Mouse (Mus musculus) kidney, embryonic 14.5 days (tissue): ENCODE data around the gene Rcl1. TPM values are rescaled to one million over a fixed set of nuclear protein-coding genes. Genes with fewer than 3 reads are reported as not detected.

Experiments
- ATAC-seq: fragments of 200-750 bp; cut with Nextera tagmentation; 2 replicates; pipeline ENCODE4 v1.8.0; 2017; ENCODE audit warnings: moderate number of reproducible peaks, mild to moderate bottlenecking, moderate TSS enrichment, moderate library complexity; ENCODE audit not compliant: low FRiP score, low TSS enrichment
- H3K27ac ChIP-seq: fragments of 300-500 bp; sonication (generic); 2 replicates; pipeline ENCODE4 v1.5.1; 2014; ENCODE audit warnings: low read depth, mild to moderate bottlenecking, low read length, moderate library complexity, mixed read lengths
- H3K27me3 ChIP-seq: fragments of 300-500 bp; sonication (generic); 2 replicates; pipeline ENCODE4 v1.6.1; 2014; ENCODE audit warnings: mild to moderate bottlenecking, low read length; ENCODE audit not compliant: control insufficient read depth, insufficient read depth
- H3K36me3 ChIP-seq: fragments of 300-500 bp; sonication (generic); 2 replicates; pipeline ENCODE4 v1.6.1; 2014; ENCODE audit warnings: low read length, mixed read lengths; ENCODE audit not compliant: control insufficient read depth, insufficient read depth
- H3K4me1 ChIP-seq: fragments of 300-500 bp; sonication (generic); 2 replicates; pipeline ENCODE4 v1.6.1; 2014; ENCODE audit warnings: low read length, mixed read lengths; ENCODE audit not compliant: control insufficient read depth, insufficient read depth
- H3K4me2 ChIP-seq: fragments of 300-500 bp; sonication (generic); replicated peaks from 2 replicates; pipeline ENCODE4 v1.6.1; 2014; ENCODE audit warnings: low read depth, mild to moderate bottlenecking, low read length
- H3K4me3 ChIP-seq: fragments of 300-500 bp; sonication (generic); 2 replicates; pipeline ENCODE4 v1.5.1; 2014; ENCODE audit warnings: mild to moderate bottlenecking, low read length
- H3K9ac ChIP-seq: fragments of 300-500 bp; sonication (generic); 2 replicates; pipeline ENCODE4 v1.6.1; 2014; ENCODE audit warnings: low read depth, mild to moderate bottlenecking, low read length, moderate library complexity
- H3K9me3 ChIP-seq: fragments of 300-500 bp; sonication (generic); 2 replicates; pipeline ENCODE4 v1.6.1; 2016; ENCODE audit warnings: low read length; ENCODE audit not compliant: control insufficient read depth
- WGBS: fragments of 180-500 bp; shearing (Covaris S2); extraction: QIAGEN DNeasy Blood & Tissue Kit; methylation state at CpG from one replicate; pipeline ENCODE4 v1.1.7; 2014; 5-methylcytosine and 5-hydroxymethylcytosine counted together
- polyA plus RNA-seq: library from polyadenylated mRNA; unstranded; fragments of >200 nt; fragmentation: Nextera tagmentation; extraction: Ambion mirVana; gene quantifications from 2 replicates; pipeline ENCODE4 v1.2.1, GENCODE M21; 2014

The Rcl1 gene
- polyA plus RNA-seq, 1 experiment from 2014 or later, result 66.0 TPM

DNA sequence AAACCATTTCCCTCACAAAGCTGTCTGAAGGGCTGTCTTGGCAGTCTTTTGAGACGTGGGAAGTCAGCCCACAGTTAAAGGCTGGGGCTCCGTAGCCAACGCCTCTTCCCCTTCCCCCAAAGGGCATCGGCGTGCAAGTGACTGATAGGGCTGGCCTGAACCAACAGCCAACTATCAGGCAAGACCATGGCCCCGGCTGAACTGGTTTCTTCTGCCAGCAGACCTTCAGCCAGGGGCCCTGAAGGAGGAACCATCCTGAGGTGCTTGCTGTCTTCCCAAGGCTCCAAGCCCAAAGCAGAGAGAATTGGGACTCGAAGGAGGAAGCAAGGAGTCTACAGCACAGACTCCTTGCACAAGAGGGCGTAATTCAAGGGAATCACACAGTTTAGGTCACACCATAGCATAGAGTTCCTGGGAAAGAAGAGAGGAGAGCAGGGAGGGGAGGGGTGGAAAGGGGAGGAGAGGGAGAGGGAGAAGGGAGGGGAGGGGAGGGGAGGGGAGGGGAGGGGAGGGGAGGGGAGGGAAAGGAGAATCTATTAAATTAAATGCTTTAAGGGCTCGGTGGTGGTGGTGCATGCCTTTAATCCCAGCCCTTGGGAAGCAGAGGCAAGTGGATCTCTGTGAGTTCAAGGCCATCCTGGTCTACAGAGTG lies 36.6 kb upstream of the Rcl1 start:
- Histone ChIP-seq H3K27me3 (no peaks in the 10 kb centered on the region), H3K9ac (no peak overlapping the region), H3K4me3 (no peak overlapping the region), H3K4me2 (no peak overlapping the region), H3K36me3 (no peaks in the 10 kb centered on the region), H3K9me3 (no peaks in the 10 kb centered on the region), H3K4me1 (no peaks in the 10 kb centered on the region), H3K27ac (no peak overlapping the region)
- no peak for ATAC-seq
- WGBS, result 62% methylated on average over 9 of the region's 9 CpGs

DNA sequence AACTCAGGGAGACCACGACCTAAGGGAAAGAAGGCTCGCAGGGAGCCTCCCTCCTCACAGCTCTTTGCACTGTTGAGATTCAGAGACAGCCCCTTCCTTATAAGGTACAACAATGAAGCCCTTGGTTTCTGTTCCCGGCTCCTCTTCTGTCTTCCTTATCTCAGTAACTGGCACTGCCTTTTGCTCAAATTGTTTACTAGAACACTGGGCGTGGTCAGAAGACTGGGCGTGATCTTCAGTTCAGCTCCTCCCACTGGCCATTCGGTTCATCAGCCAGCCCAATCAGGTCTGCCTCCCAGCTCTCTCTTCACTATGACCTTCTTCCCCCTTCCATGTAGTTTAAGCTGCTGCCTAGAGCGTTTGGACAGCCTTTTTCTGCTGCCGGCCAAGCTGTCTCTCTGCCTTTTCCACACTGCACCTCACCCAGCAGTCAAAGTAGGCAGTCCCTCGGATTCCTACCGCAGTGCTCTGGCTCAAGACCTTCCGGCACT lies 34.1 kb upstream of the Rcl1 start:
- H3K27me3 ChIP-seq, result no peaks in the 10 kb centered on the region
- no peaks in the 10 kb centered on the region for H3K36me3 ChIP-seq
- no peak overlapping the region for H3K9ac ChIP-seq
- no peak overlapping the region for H3K4me3 ChIP-seq
- H3K9me3 ChIP-seq, result no peaks in the 10 kb centered on the region
- peak; percentile 40; the same call in 1 of the 2 replicates for ATAC-seq
- H3K4me2 ChIP-seq, result peak overlapping the region; percentile 10; the same call in 1 of the 2 replicates
- H3K27ac ChIP-seq, result no peak overlapping the region
- WGBS, result 20% methylated on average over 11 of the region's 11 CpGs
- no peaks in the 10 kb centered on the region for H3K4me1 ChIP-seq

DNA sequence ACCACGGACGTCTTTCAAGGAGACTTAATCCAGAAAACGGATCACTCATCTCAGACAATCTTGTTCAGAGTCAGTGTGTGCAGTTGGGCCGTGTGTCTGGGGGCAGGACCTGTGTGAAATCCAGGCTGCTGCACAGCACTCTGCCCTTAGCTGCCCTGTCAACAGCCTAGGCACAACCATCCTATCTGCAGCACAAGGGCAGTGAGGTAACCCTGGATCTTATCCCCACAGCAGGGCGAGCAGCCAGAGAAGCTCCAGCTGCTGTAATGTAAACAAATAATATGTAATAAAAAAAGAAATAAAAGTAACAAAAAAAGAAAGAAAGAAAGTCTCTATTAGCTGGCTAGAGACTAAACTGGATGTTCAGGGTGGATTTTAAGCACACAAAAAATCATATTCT lies 32.0 kb upstream of the Rcl1 start:
- Histone ChIP-seq H3K27me3 (no peaks in the 10 kb centered on the region), H3K27ac (no peak overlapping the region), H3K4me2 (no peak overlapping the region), H3K9ac (no peak overlapping the region), H3K4me1 (no peaks in the 10 kb centered on the region), H3K4me3 (no peak overlapping the region), H3K9me3 (no peaks in the 10 kb centered on the region), H3K36me3 (no peaks in the 10 kb centered on the region)
- WGBS, result 45% methylated on average over 5 of the region's 5 CpGs
- ATAC-seq, result 0 out of 2 replicates have a peak, but pooled peaks have one; percentile 26

DNA sequence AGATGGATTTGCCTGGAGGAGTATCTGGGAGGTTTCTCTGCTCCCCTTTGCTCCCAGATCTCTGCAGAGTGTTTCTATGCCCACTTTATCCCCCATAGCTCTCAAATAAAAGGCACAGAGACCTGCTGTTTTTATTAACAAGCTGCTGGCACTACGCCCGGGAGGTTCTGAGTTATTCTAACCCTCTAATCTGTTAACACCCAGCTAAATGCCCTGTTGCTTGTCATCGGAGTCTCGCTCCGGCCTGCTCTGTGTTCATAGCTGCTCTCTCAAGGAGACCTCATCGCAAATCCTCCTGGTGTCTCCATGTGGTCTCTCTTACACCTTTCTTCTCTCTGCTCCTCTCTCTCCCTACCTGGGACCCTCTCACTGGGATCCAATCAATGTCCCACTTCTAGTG lies 26.4 kb upstream of the Rcl1 start:
- ATAC-seq, result no peak
- 61% methylated on average over 6 of the region's 6 CpGs for WGBS
- H3K9me3 ChIP-seq, result no peaks in the 10 kb centered on the region

DNA sequence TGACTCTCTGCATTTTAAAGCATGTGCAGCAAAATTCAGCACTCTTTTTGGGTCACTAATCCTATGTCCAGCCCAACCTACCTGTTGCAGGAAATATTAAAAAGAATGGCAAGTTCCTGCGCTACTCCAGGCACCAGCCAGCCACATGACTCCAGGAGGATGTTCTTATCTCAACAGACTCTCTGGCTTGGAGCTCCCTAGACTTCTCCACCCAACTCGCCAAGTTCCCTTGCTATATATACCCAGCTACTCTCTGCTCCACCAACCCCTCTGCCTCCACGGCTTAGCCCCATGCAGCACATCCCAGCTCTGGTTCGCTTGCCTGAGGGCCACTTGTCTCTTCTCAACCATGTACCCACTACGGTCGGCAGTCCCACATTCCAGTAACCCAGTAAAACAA lies 12.5 kb upstream of the Rcl1 start:
- H3K27ac ChIP-seq, result no peak overlapping the region
- H3K4me2 ChIP-seq, result no peak overlapping the region
- H3K4me1 ChIP-seq, result no peaks in the 10 kb centered on the region
- H3K9me3 ChIP-seq, result no peaks in the 10 kb centered on the region; the same call in 1 of the 2 replicates
- H3K4me3 ChIP-seq, result no peak overlapping the region
- no peak for ATAC-seq
- WGBS, result 76% methylated on average over 6 of the region's 6 CpGs
- H3K36me3 ChIP-seq, result no peaks in the 10 kb centered on the region
- H3K9ac ChIP-seq, result no peak overlapping the region
- no peaks in the 10 kb centered on the region for H3K27me3 ChIP-seq

More for the DNA sequence above, 26.4 kb upstream of the Rcl1 start:
- H3K4me2 ChIP-seq, result no peak overlapping the region
- H3K9ac ChIP-seq, result no peak overlapping the region
- H3K27ac ChIP-seq, result no peak overlapping the region
- H3K27me3 ChIP-seq, result no peaks in the 10 kb centered on the region
- H3K4me3 ChIP-seq, result no peak overlapping the region
- no peaks in the 10 kb centered on the region for H3K4me1 ChIP-seq
- no peaks in the 10 kb centered on the region for H3K36me3 ChIP-seq

DNA sequence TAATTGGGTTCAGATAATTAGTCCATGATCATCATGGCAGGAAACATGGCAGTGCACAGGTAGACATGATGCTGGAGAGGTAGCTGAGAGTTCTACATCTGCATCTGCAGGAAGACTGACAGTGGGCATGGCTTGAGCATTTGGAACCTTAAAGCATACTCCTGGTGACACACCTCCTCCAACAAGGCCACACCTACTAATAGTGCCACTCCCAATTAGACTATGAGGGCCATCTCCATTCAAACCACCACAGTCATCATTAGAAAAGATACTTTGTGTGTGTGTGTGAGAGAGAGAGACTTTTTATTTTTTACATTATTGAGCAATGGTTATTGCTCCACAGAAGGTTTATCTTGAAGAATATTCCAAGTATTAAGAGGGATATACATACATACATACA lies 9.0 kb upstream of the Rcl1 start:
- no peak overlapping the region for H3K4me3 ChIP-seq
- no peak for ATAC-seq

DNA sequence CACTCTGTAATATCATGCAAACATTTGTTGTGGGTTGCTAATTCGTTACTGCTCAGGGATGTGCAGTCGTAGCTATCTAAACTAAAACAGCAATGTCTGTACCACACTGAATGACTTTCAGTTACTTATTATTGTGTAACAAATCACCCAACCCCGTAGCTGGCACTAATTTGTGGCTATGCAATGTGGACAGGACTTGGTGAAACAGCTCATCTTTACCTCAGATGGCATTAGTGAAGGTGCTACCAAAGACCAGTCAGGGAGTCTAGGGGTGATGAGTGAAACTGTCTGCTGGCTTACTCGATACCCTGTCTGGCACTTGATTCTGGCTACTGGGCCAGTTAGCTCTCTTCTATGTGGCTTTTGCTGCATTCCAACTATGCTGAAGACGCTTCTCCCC lies 2.1 kb upstream of the Rcl1 start:
- Histone ChIP-seq H3K27ac (no peak overlapping the region), H3K9me3 (no peaks in the 10 kb centered on the region), H3K27me3 (no peaks in the 10 kb centered on the region), H3K36me3 (no peaks in the 10 kb centered on the region), H3K9ac (no peak overlapping the region), H3K4me3 (no peak overlapping the region), H3K4me2 (no peak overlapping the region), H3K4me1 (no peaks in the 10 kb centered on the region)
- no peak for ATAC-seq
- WGBS, result 81% methylated on average over 5 of the region's 5 CpGs

More for the DNA sequence above, 9.0 kb upstream of the Rcl1 start:
- H3K9me3 ChIP-seq, result no peaks in the 10 kb centered on the region
- H3K27me3 ChIP-seq, result no peaks in the 10 kb centered on the region
- H3K36me3 ChIP-seq, result no peaks in the 10 kb centered on the region
- H3K9ac ChIP-seq, result no peak overlapping the region
- H3K4me2 ChIP-seq, result no peak overlapping the region
- no peaks in the 10 kb centered on the region for H3K4me1 ChIP-seq
- H3K27ac ChIP-seq, result no peak overlapping the region

DNA sequence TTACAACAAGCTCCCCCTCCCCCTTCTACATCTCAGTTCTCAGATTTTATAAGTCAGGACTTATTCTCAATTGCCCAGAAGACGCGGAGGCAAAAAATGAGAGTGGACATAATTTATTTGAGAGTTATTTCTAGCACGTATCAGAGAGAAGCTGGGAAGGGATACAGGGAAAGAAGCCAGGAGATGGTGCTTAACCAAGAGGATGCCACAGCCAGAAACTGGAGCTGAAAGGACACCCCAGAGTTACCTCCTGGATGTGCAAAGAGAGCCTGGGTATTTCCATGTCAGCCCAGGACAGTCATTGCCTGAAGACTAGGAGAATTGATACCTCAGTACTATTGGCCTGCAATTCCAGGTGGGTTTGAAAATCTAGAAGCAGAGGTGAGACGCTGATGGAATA lies 1.6 kb upstream of the Rcl1 start:
- Histone ChIP-seq H3K27ac (no peak overlapping the region), H3K4me3 (no peak overlapping the region), H3K9me3 (no peaks in the 10 kb centered on the region), H3K4me1 (no peaks in the 10 kb centered on the region), H3K36me3 (no peaks in the 10 kb centered on the region), H3K4me2 (0 out of 2 replicates have a peak overlapping the region, but pooled peaks have one; percentile 51), H3K27me3 (no peaks in the 10 kb centered on the region), H3K9ac (no peak overlapping the region)
- WGBS, result 84% methylated on average over 4 of the region's 4 CpGs
- ATAC-seq, result no peak

DNA sequence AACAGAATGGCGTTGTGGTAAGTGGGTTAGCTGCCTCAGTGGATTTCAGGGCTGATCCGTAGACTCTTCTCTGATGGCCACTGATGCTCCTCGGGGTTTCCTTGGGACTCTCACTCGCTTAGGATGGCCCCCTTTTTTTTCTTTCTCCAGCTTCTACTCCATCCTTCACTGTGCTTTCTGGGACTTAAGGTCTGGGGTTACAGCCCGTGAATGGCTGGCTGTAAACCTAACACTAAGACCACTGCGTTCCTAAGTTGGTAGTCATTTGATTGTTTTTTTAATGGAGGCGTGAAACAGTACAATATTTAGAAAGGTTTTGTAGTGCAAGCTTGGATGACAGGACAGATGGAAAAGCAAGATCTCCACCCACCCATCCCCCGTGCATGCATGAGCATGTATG lies 914 bp upstream of the Rcl1 start:
- Histone ChIP-seq H3K4me2 (peak overlapping the region; percentile 51), H3K9ac (peak overlapping the region; percentile 51; the same call in 1 of the 2 replicates), H3K9me3 (no peaks in the 10 kb centered on the region), H3K36me3 (no peaks in the 10 kb centered on the region), H3K4me3 (peak overlapping the region; percentile 64), H3K27ac (no peak overlapping the region), H3K27me3 (no peaks in the 10 kb centered on the region), H3K4me1 (no peaks in the 10 kb centered on the region)
- ATAC-seq, result no peak
- 11% methylated on average over 8 of the region's 8 CpGs for WGBS
